Comparison of ENCODE assay signal across 11 mouse cellular contexts in genomic region chr4:129585773-129586172, GRCm38 (mm10). TPM values are rescaled to one million over a fixed set of nuclear protein-coding genes. Genes with fewer than 3 reads are reported as not detected.
DNase-seq lines count a peak whose midpoint lies in the region; ATAC-seq and TF ChIP-seq lines count a peak whose summit lies in the region.
"Had no signal": no experiment of that assay in that cellular context is flagged by ENCODE, and none has a peak within 500 bp of the region (broad histone marks: within the 10 kb centered on the region; RNA-seq: fewer than 3 reads in every experiment).

No protein-coding gene starts in this region.

- peak overlapping the region in 1 of 2 experiments; percentile 47; a peak in 1 of 4 replicates for H3K4me3 ChIP-seq in heart, embryonic 14.5 days (ENCODE audit: control insufficient read depth in 1 of 2, insufficient read depth in 1 of 2, low read depth in 1 of 2, low read length in 2 of 2)
- no peak overlapping the region for H3K4me3 ChIP-seq in midbrain, embryonic 16.5 days (ENCODE audit: low read depth, low read length)
- no peak overlapping the region for H3K4me3 ChIP-seq in midbrain, embryonic 14.5 days (replicated peaks; ENCODE audit: low read depth, low read length)
- no peak overlapping the region for H3K4me3 ChIP-seq in limb, embryonic 11.5 days (ENCODE audit: low read depth, low read length)
- no peak overlapping the region for H3K4me3 ChIP-seq in stomach, postnatal 0 days (ENCODE audit: low read depth, low read length)
- H3K4me3 ChIP-seq: myocyte had no signal

- no peak for ATAC-seq in heart, embryonic 14.5 days (ENCODE audit: insufficient number of reproducible peaks, insufficient read depth, low FRiP score, low read depth)
- ATAC-seq in midbrain, embryonic 16.5 days: no peak
- no peak for ATAC-seq in midbrain, embryonic 14.5 days (ENCODE audit: low FRiP score, low TSS enrichment)
- ATAC-seq in limb, embryonic 11.5 days (ENCODE audit: insufficient number of reproducible peaks, low FRiP score, low TSS enrichment, low read depth): no peak
- ATAC-seq in stomach, postnatal 0 days (ENCODE audit: low FRiP score, low TSS enrichment): no peak
- no peak for ATAC-seq in CD4-positive, CD25-positive, alpha-beta regulatory T cell, adult 4 months

- peak overlapping the region; percentile 83 for H3K4me2 ChIP-seq in heart, embryonic 14.5 days (ENCODE audit: low read length)
- H3K4me2 ChIP-seq in midbrain, embryonic 16.5 days (ENCODE audit: low read length): peak overlapping the region; percentile 60
- no peak overlapping the region for H3K4me2 ChIP-seq in midbrain, embryonic 14.5 days (ENCODE audit: low read length)
- peak overlapping the region; percentile 56; the same call in 1 of the 2 replicates for H3K4me2 ChIP-seq in limb, embryonic 11.5 days (ENCODE audit: low read depth, severe bottlenecking)
- H3K4me2 ChIP-seq in stomach, postnatal 0 days (replicated peaks; ENCODE audit: low read depth): peak overlapping the region; percentile 69

- WGBS in heart, embryonic 14.5 days: 74% methylated on average over 9 of the region's 9 CpGs
- 81% methylated on average over 9 of the region's 9 CpGs for WGBS in midbrain, embryonic 16.5 days
- WGBS in midbrain, embryonic 14.5 days: 82% methylated on average over 9 of the region's 9 CpGs
- 76% methylated on average over 9 of the region's 9 CpGs for WGBS in limb, embryonic 11.5 days
- 89% methylated on average over 9 of the region's 9 CpGs for WGBS in stomach, postnatal 0 days

- no peak for TF ChIP-seq CTCF in stomach, postnatal 0 days (IDR thresholded peaks at IDR 0.05; ENCODE audit: low read depth)

- no peak for DNase-seq in heart, postnatal 25 days (ENCODE audit: low spot score)
- DNase-seq in midbrain, embryonic 14.5 days: no peak
- DNase-seq in limb, embryonic 11.5 days (ENCODE audit: low spot score): no peak
- DNase-seq in stomach, postnatal 0 days (ENCODE audit: low spot score): no peak
- no peak for DNase-seq in thymus, postnatal 4 days

- intact Hi-C loops in heart, postnatal 25 days (cut with DNase I): loop anchor here (1.0 kb wide), 1 partner anchor 23 kb away; no protein-coding TSS in a partner anchor

- H3K9ac ChIP-seq in heart, embryonic 14.5 days (ENCODE audit: low read length): no peak overlapping the region
- no peak overlapping the region for H3K9ac ChIP-seq in midbrain, embryonic 16.5 days (ENCODE audit: low read depth, low read length)
- no peak overlapping the region for H3K9ac ChIP-seq in midbrain, embryonic 14.5 days (replicated peaks; ENCODE audit: low read length)
- H3K9ac ChIP-seq in limb, embryonic 11.5 days (ENCODE audit: low read length): no peak overlapping the region; the same call in 1 of the 2 replicates
- no peak overlapping the region for H3K9ac ChIP-seq in stomach, postnatal 0 days (ENCODE audit: low read length)

- H3K9me3 ChIP-seq in heart, embryonic 14.5 days (ENCODE audit: control insufficient read depth, low read length): no peaks in the 10 kb centered on the region
- H3K9me3 ChIP-seq in midbrain, embryonic 16.5 days (replicated peaks; ENCODE audit: control insufficient read depth, low read length, poor library complexity, severe bottlenecking): no peaks in the 10 kb centered on the region
- H3K9me3 ChIP-seq in midbrain, embryonic 14.5 days (ENCODE audit: control insufficient read depth, low read length): no peaks in the 10 kb centered on the region
- no peaks in the 10 kb centered on the region for H3K9me3 ChIP-seq in limb, embryonic 11.5 days (ENCODE audit: control insufficient read depth, low read length)
- no peaks in the 10 kb centered on the region for H3K9me3 ChIP-seq in stomach, postnatal 0 days (ENCODE audit: control insufficient read depth, low read length)
- H3K9me3 ChIP-seq: G1E had no signal

- H3K27me3 ChIP-seq in heart, embryonic 14.5 days (ENCODE audit: control insufficient read depth, insufficient read depth, low read length): no peaks in the 10 kb centered on the region
- H3K27me3 ChIP-seq in midbrain, embryonic 16.5 days (ENCODE audit: control insufficient read depth, insufficient read depth, low read depth, low read length): no peaks in the 10 kb centered on the region
- no peaks in the 10 kb centered on the region for H3K27me3 ChIP-seq in midbrain, embryonic 14.5 days (ENCODE audit: control insufficient read depth, insufficient read depth, low read length)
- H3K27me3 ChIP-seq in limb, embryonic 11.5 days (ENCODE audit: control insufficient read depth, insufficient read depth, low read length): no peaks in the 10 kb centered on the region
- no peaks in the 10 kb centered on the region for H3K27me3 ChIP-seq in stomach, postnatal 0 days (ENCODE audit: control insufficient read depth, insufficient read depth, low read length)

- TF ChIP-seq EP300 in stomach, postnatal 0 days (optimal IDR thresholded peaks at IDR 0.05): no peak

- H3K27ac ChIP-seq in heart, embryonic 14.5 days (replicated peaks in 1 of 2; ENCODE audit: control insufficient read depth in 1 of 2, insufficient read depth in 1 of 2, low read depth in 2 of 2, low read length in 2 of 2): no peak overlapping the region; a peak in 1 of 4 replicates
- H3K27ac ChIP-seq in midbrain, embryonic 16.5 days (ENCODE audit: low read length): no peak overlapping the region
- H3K27ac ChIP-seq in midbrain, embryonic 14.5 days (replicated peaks; ENCODE audit: low read depth, low read length): no peak overlapping the region
- no peak overlapping the region for H3K27ac ChIP-seq in limb, embryonic 11.5 days (replicated peaks; ENCODE audit: low read depth, low read length)
- H3K27ac ChIP-seq in stomach, postnatal 0 days (replicated peaks): no peak overlapping the region

- H3K36me3 ChIP-seq in heart, embryonic 14.5 days (ENCODE audit: control insufficient read depth, insufficient read depth, low read length): peaks cover 5% of the 10 kb centered on the region
- no peaks in the 10 kb centered on the region for H3K36me3 ChIP-seq in midbrain, embryonic 16.5 days (ENCODE audit: control insufficient read depth, insufficient read depth, low read length)
- H3K36me3 ChIP-seq in midbrain, embryonic 14.5 days (ENCODE audit: control insufficient read depth, insufficient read depth, low read length): peaks cover 7% of the 10 kb centered on the region
- no peaks in the 10 kb centered on the region; the same call in 1 of the 2 replicates for H3K36me3 ChIP-seq in limb, embryonic 11.5 days (ENCODE audit: control insufficient read depth, insufficient read depth, low read length)
- H3K36me3 ChIP-seq in stomach, postnatal 0 days (ENCODE audit: control insufficient read depth, insufficient read depth, low read length): no peaks in the 10 kb centered on the region

- H3K4me1 ChIP-seq in heart, embryonic 14.5 days (ENCODE audit: control insufficient read depth in 2 of 2, insufficient read depth in 2 of 2, low read length in 2 of 2): peaks cover 3 to 8% of the 10 kb centered on the region in 2 experiments
- peaks cover 2% of the 10 kb centered on the region; the same call in 1 of the 2 replicates for H3K4me1 ChIP-seq in midbrain, embryonic 16.5 days (ENCODE audit: control insufficient read depth, insufficient read depth, low read length)
- H3K4me1 ChIP-seq in midbrain, embryonic 14.5 days (ENCODE audit: control insufficient read depth, insufficient read depth, low read length): peaks cover 7% of the 10 kb centered on the region; the same call in 1 of the 2 replicates
- no peaks in the 10 kb centered on the region for H3K4me1 ChIP-seq in limb, embryonic 11.5 days (ENCODE audit: control insufficient read depth, insufficient read depth, low read length)
- H3K4me1 ChIP-seq in stomach, postnatal 0 days (replicated peaks; ENCODE audit: control insufficient read depth, insufficient read depth): 0 out of 2 replicates have a peak, but pooled peaks cover 3% of the 10 kb centered on the region

RNA-seq across cellular contexts. Expression of gene Fam167b, which starts 7.4 kb away (rescaled TPM):
- polyA plus RNA-seq in heart, embryonic 14.5 days (2014; fragmentation: Nextera tagmentation; extraction: Ambion mirVana): 5.3 and 5.6 TPM in 2 replicates
- total RNA-seq in heart, postnatal 25 days (2021): 1 to 10 TPM in 1 of 2 experiments, under 1 TPM in 1; 0.70 to 1.0 TPM
- polyA plus RNA-seq in midbrain, embryonic 16.5 days (2015; fragmentation: Nextera tagmentation; extraction: Ambion mirVana): 0.26 TPM in 1 of 2 replicates, not detected in the other
- 0.24 TPM in 1 of 2 replicates, not detected in the other for polyA plus RNA-seq in midbrain, embryonic 14.5 days (2014; fragmentation: Nextera tagmentation; extraction: Ambion mirVana)
- 3.5 and 4.3 TPM in 2 replicates for polyA plus RNA-seq in limb, embryonic 11.5 days (2014; fragmentation: Nextera tagmentation; extraction: Ambion mirVana)
- polyA plus RNA-seq in stomach, postnatal 0 days (2015; fragmentation: Nextera tagmentation; extraction: Ambion mirVana): 1.2 and 1.9 TPM in 2 replicates
- under 1 TPM in 1 of 2 experiments, not detected in 1; 0.86 TPM for polyA plus RNA-seq in CD4-positive, CD25-positive, alpha-beta regulatory T cell, adult 4 months (2017; shearing (Covaris generic))
- total RNA-seq: G1E; left cerebral cortex, postnatal 4 days had no signal
- polyA plus RNA-seq: G1E had no signal

RNA-seq across cellular contexts. Expression of gene Lck, which starts 12.3 kb away (rescaled TPM):
- 2.6 and 3.2 TPM in 2 replicates for polyA plus RNA-seq in heart, embryonic 14.5 days (2014; fragmentation: Nextera tagmentation; extraction: Ambion mirVana)
- total RNA-seq in heart, postnatal 25 days (2021): 1 to 10 TPM in 1 of 2 experiments, under 1 TPM in 1; 0.47 to 1.2 TPM
- 15.4 and 16.2 TPM in 2 replicates for polyA plus RNA-seq in midbrain, embryonic 16.5 days (2015; fragmentation: Nextera tagmentation; extraction: Ambion mirVana)
- 9.0 and 13.6 TPM in 2 replicates for polyA plus RNA-seq in midbrain, embryonic 14.5 days (2014; fragmentation: Nextera tagmentation; extraction: Ambion mirVana)
- 10.7 and 12.1 TPM in 2 replicates for polyA plus RNA-seq in limb, embryonic 11.5 days (2014; fragmentation: Nextera tagmentation; extraction: Ambion mirVana)
- 1.7 and 1.9 TPM in 2 replicates for polyA plus RNA-seq in stomach, postnatal 0 days (2015; fragmentation: Nextera tagmentation; extraction: Ambion mirVana)
- polyA plus RNA-seq in CD4-positive, CD25-positive, alpha-beta regulatory T cell, adult 4 months (2017; shearing (Covaris generic)): 1,000 to 10,000 TPM; 1,549 to 2,173 TPM

RNA-seq across cellular contexts. Expression of gene Eif3i, which starts 14.7 kb away (rescaled TPM):
- 192 and 207 TPM in 2 replicates for polyA plus RNA-seq in heart, embryonic 14.5 days (2014; fragmentation: Nextera tagmentation; extraction: Ambion mirVana)
- 100 to 1,000 TPM; 119 to 129 TPM for total RNA-seq in heart, postnatal 25 days (2021)
- 187 and 198 TPM in 2 replicates for polyA plus RNA-seq in midbrain, embryonic 16.5 days (2015; fragmentation: Nextera tagmentation; extraction: Ambion mirVana)
- polyA plus RNA-seq in midbrain, embryonic 14.5 days (2014; fragmentation: Nextera tagmentation; extraction: Ambion mirVana): 232 and 238 TPM in 2 replicates
- 296 and 317 TPM in 2 replicates for polyA plus RNA-seq in limb, embryonic 11.5 days (2014; fragmentation: Nextera tagmentation; extraction: Ambion mirVana)
- 222 and 230 TPM in 2 replicates for polyA plus RNA-seq in stomach, postnatal 0 days (2015; fragmentation: Nextera tagmentation; extraction: Ambion mirVana)
- 100 to 1,000 TPM; 337 to 353 TPM for polyA plus RNA-seq in CD4-positive, CD25-positive, alpha-beta regulatory T cell, adult 4 months (2017; shearing (Covaris generic))

RNA-seq across cellular contexts. Expression of gene Tmem234, which starts 14.7 kb away (rescaled TPM):
- polyA plus RNA-seq in heart, embryonic 14.5 days (2014; fragmentation: Nextera tagmentation; extraction: Ambion mirVana): 158 and 179 TPM in 2 replicates
- 10 to 100 TPM; 38.5 to 42.3 TPM for total RNA-seq in heart, postnatal 25 days (2021)
- polyA plus RNA-seq in midbrain, embryonic 16.5 days (2015; fragmentation: Nextera tagmentation; extraction: Ambion mirVana): 177 and 180 TPM in 2 replicates
- polyA plus RNA-seq in midbrain, embryonic 14.5 days (2014; fragmentation: Nextera tagmentation; extraction: Ambion mirVana): 181 and 186 TPM in 2 replicates
- polyA plus RNA-seq in limb, embryonic 11.5 days (2014; fragmentation: Nextera tagmentation; extraction: Ambion mirVana): 202 and 207 TPM in 2 replicates
- polyA plus RNA-seq in stomach, postnatal 0 days (2015; fragmentation: Nextera tagmentation; extraction: Ambion mirVana): 168 and 169 TPM in 2 replicates
- 100 to 1,000 TPM; 254 to 306 TPM for polyA plus RNA-seq in CD4-positive, CD25-positive, alpha-beta regulatory T cell, adult 4 months (2017; shearing (Covaris generic))

RNA-seq across cellular contexts. Expression of gene Dcdc2b, which starts 28.3 kb away (rescaled TPM):
- polyA plus RNA-seq in heart, embryonic 14.5 days (2014; fragmentation: Nextera tagmentation; extraction: Ambion mirVana): 1.1 and 2.6 TPM in 2 replicates
- total RNA-seq in heart, postnatal 25 days (2021): 1 to 10 TPM in 1 of 2 experiments, under 1 TPM in 1; 0.61 to 1.5 TPM
- 3.5 and 4.1 TPM in 2 replicates for polyA plus RNA-seq in midbrain, embryonic 16.5 days (2015; fragmentation: Nextera tagmentation; extraction: Ambion mirVana)
- polyA plus RNA-seq in midbrain, embryonic 14.5 days (2014; fragmentation: Nextera tagmentation; extraction: Ambion mirVana): 2.9 and 4.4 TPM in 2 replicates
- polyA plus RNA-seq in limb, embryonic 11.5 days (2014; fragmentation: Nextera tagmentation; extraction: Ambion mirVana): 1.8 and 2.8 TPM in 2 replicates
- polyA plus RNA-seq in stomach, postnatal 0 days (2015; fragmentation: Nextera tagmentation; extraction: Ambion mirVana): 0.65 and 0.75 TPM in 2 replicates
- polyA plus RNA-seq in CD4-positive, CD25-positive, alpha-beta regulatory T cell, adult 4 months (2017; shearing (Covaris generic)): 1 to 10 TPM; 3.9 to 7.0 TPM

Comparison
In these comparisons a context has a peak if more than half of its experiments do, and no peak if none do; other contexts are left out.
1. RNA of gene Lck, which starts 12.3 kb away (polyA plus RNA-seq): 1,549 to 2,173 TPM in CD4-positive, CD25-positive, alpha-beta regulatory T cell, adult 4 months; 15.4 to 16.2 TPM in midbrain, embryonic 16.5 days, 10.7 to 12.1 TPM in limb, embryonic 11.5 days, 9.0 to 13.6 TPM in midbrain, embryonic 14.5 days, 2.6 to 3.2 TPM in heart, embryonic 14.5 days and 1.7 to 1.9 TPM in stomach, postnatal 0 days; every median in the first group is over 10 times any median in the second.